Mouse (Mus musculus) activated CD4-positive, CD25-positive, alpha-beta regulatory T cell, adult 4 months (primary cell): ENCODE measurements at regions not wholly inside any gene's neighbourhood (a gene's known extent, or its start where the extent isn't known, plus 50 kb on each side); places are given as distances from the start of the nearest gene placed in this dataset.

Source experiments
- ATAC-seq: one replicate; pipeline ENCODE4 v1.8.0; 2017

- no peak for ATAC-seq
These were observed 52.7 kb downstream of the Phlda1 start for GRCm38 (mm10) chr10:111558675-111559340.

- ATAC-seq: peak; percentile 96
These were observed 53.5 kb downstream of the Phlda1 start for GRCm38 (mm10) chr10:111559341-111560246.

DNA sequence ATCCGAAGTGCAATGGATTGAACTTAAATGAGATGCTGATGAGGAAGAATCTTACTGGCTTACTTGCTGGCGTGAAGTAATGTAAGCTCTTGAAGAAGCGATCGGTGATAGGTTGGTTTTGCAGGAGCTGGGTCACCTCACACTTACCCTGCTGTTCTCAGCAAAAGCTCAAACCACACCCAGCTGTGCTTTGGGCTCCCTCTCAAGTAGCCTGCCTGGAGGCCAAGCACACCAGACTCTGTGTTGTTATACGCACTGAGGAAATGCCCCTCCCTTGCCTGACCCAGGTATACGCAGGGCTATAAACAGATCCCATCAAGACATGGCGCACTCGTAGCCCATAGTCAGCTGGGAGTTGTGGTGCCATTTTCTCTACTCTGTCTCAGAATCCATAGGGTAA, 56.5 kb downstream of the Phlda1 start:
- no peak for ATAC-seq

DNA sequence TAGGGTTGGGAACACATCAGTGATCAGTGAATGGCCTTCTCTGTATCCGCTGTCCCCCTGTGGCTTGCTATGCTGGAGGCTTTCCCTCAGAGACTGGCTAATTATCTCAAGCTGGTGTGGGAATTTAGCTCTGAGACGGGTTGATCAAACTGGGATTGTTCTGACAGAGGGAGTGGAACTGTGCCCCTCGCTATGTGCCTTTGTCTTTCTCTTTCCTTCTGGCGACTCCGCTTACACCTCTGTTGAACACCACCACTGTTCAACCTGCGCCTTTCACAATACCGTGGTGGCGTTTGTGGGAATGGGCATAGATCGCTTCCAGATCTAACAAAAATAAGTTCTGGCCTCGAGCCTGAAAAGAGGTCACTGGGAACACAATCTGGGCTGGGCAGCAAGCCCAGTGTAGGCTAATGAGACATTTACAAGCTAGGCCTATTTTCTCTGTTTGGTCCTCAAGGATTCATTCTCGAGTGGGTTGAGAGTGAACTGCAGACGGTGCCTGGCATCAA, 60.8 kb downstream of the Phlda1 start:
- ATAC-seq: no peak

DNA sequence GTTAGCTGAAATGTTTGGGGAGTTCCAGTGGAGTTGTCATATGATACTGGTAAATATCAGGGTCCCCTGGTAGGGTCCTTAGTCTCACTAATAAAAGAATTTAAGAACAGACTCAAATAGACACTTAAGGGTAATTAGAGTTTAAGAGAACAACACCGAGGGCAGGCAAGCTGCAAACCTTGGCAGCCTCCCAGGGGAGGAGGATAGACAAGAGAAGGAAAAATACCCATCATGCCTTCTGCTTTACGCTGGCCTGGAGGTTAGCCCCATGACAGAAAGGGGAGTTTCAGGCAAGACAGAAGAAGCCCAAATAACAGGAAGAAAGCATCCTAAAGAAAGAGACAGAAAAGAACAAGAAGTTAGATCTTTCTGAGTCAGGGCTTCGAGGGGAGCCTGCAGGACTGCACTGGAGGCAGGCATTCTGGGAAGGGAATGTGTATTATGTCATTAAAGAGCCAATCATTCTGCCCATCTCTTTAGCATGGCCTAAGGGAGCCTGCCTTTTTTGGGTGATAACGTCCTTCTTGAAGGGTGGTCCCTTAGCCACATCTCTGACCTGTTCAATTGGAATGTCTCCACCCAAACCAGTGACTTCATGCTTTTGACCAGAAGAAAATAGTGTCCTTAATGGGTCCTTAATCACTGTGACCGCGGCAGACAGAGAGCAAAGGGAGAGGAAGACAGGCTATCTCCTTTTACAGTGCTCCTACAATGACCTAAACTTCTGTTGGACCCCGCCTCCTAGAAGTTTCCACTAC, 64.6 kb downstream of the Phlda1 start:
- ATAC-seq: no peak

GRCm38 (mm10) chr10:111574231-111574630, 68.1 kb downstream of the Phlda1 start:
- ATAC-seq: no peak

DNA sequence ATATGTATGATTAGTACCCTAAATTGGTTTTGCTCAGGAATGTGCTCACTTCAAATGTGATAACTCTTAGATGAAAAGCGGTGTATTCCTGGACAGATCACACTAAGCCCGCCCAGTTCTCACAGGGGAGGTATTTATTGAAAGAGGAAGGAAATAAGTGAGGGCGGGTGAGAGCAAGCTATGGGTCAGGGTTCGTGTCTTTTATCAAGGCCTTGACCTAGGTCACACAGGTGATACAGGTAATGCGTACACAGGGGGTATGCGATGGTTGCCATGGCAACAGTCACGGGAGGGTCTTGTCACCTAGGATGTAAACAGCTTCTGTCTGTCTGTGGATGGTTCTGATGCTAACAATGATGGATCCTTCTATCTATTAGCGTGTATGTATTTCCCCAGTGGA, 68.7 kb downstream of the Phlda1 start:
- ATAC-seq: no peak

DNA sequence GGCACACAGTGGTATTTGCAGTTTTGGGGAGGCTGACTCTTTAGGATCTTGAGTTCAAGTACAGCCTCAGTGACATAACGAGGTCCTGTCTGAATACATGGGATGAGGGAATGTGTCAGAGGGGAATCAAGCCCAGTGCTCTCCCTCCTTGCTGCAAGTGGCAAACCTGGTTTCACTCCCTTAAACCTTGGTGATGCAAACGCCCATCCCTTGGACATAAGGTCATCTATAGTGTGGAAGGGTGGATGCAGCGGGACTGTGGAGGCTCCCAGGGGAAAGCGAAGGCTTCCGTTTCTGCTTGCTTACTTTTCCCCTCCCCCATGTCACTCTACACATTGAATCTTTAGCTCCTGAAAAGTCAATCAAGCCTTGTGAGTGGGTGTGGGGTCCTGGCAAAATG, 69.2 kb downstream of the Phlda1 start:
- no peak for ATAC-seq

DNA sequence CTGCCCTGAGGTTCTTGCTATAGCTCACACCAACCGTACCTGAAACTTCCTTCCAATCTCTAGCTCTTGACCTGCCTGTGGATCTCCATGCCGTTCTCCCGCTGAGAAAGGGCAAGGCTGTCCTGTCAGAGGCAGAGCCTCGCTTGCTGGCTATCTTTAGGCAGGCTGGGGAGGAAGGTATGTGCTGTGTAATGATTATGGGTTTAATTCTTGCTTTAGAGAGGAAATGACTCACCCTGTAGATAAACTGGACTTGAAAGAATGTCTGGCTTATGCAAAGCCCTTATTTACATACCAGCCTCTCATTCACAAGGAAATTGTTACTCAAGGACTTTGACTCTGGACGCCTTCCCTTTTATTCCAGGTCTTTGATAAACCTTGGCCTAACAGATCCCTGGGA, 69.8 kb downstream of the Phlda1 start:
- peak; percentile 29 for ATAC-seq

DNA sequence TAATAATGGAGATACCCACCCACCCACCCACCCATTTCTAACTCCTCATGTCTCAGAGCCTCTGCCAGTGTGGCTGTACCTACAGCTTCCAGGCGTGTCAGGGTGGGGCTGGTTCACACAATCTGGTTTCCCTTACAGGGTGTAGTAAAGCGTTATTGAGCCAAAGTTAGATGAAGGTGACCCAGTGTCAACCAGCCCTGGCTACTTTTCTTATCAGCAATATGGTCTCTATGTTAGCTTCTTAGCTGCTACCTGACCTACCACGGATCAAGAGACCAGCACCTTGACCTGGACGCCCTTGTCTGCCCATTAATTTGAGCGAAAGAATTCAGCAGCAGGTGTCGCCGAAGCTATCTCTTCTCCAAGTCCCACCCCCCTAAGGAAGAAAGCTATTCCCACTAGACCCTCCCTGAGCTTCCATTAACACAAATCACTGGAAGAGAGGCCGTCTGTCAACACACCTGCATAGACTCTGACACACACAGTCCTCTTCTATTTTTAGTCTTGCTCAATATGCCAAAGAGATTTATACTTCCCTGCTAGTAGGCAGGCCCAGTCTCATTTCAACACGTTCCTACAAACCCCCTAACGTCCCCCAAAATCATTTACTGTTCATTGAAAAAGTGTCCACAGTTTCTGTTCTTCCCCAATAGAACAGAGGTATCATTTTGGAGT, 70.4 kb downstream of the Phlda1 start:
- no peak for ATAC-seq

- peak; percentile 88 for ATAC-seq
These were observed 72.5 kb downstream of the Phlda1 start for GRCm38 (mm10) chr10:111578536-111578935.

DNA sequence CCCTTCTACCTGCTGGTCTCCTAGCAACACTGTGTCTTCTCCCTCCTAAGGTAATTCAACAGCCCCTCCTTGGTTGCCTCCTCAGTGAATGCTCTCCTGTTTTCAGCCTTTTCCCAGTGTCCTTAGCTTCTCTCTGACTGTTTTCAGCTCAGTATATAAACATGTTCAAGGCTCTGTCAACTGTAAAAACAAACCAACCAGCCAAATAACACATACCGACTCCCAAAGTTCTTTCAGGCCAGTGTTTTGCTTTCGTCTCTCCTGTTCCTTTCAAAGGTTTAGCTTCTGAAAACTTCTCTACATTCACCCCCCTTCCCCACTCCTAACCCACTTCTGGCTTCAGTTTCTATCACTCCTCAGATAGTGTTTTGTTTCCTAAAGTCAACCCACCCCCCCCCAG, 73.4 kb downstream of the Phlda1 start:
- no peak for ATAC-seq

- ATAC-seq: no peak
These were observed 74.5 kb downstream of the Phlda1 start for GRCm38 (mm10) chr10:111580401-111581100.

GRCm38 (mm10) chr10:111581847-111582246, 75.8 kb downstream of the Phlda1 start:
- no peak for ATAC-seq

- ATAC-seq: no peak
These were observed 76.4 kb downstream of the Phlda1 start for GRCm38 (mm10) chr10:111582321-111583123.

DNA sequence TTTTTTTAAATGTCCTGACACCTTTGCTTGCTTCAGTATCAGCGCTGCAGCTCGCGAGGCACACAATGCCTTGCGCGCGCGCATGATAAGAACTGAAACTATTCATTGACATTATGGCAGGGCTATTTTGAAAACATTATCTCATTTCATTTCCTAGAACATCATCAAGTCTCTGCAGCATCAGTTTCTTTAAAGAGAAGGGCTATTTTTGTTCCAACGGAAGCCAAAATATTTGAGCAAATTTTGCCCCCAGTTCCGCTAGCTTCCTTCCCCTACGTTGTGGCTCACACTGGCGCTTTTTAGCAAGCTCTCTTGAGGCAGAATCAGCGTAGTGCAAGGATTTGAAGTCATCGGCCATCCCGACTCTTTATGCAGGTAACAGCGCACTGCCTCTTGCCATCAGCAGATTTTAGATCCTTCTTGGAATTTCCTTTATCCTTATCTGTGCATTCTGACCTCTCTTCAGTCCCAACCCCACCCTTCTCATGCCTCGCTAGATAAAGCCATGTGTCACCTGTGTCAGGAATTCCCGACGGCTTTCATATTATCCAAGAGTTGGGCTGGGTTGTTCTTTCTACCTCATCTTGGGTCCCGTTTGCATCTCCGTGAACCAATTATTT, 77.1 kb downstream of the Phlda1 start:
- peak; percentile 22 for ATAC-seq

- no peak for ATAC-seq
These were observed 77.7 kb downstream of the Phlda1 start for GRCm38 (mm10) chr10:111583744-111584152.

DNA sequence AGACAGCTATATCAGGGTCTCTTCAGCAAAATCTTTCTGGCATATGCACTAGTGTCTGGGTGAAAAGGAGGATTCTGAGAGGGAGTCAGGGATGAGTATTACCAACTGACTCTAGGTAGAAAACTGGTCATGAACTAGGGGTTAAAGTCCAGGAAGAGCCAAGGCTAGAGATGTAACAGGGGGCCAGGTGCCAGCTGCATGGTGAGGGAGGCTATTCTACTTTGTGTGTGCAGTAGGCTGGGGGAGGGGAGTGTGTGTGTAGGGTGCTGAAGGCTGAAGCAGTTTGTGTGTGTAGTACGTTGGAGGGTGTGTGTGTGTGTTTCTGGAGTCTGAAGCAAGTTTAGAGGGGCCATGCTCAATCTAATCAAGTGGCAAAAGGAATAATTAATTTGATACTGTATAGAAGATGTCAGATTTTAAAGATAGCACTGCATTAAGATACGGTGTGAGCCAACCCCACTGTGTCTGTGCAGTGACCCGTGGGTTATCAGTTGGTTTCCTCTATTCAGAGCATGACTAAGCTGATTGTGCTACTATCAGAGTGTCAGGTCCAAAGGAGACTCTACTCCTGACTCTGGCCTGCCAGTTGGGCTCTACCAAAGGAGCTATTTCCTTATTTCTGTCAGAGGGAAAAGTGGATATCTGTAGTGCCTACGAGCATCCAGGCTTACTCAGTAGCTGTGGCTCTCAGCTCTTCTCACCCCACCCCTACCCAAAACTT, 82.0 kb downstream of the Phlda1 start:
- ATAC-seq: no peak

- ATAC-seq: no peak
These were observed 83.1 kb downstream of the Phlda1 start for GRCm38 (mm10) chr10:111589186-111589585.
